Comparison of ENCODE assay signal across 9 mouse cellular contexts in the genomic region with DNA sequence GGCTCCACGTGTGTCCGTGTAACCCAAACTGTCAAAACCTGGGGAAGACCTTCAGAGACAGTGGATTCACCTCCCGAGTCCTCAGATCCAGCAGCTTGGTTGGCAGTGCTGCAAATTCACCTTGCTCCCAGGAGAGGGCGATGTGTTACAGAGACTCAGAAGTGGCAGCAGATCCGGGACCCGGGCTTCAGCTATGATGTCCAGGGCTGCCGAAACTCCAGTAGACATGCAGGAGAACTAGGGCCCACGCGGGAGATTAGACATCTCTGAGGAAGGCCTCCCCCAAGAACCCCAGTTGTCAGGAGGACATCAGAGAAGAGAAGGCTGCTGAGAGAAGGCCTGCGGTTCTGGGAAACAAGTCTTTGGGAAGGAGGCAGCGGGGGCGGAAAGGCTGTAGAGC. TPM values are rescaled to one million over a fixed set of nuclear protein-coding genes. Genes with fewer than 3 reads are reported as not detected.
DNase-seq lines count a peak whose midpoint lies in the region; ATAC-seq and TF ChIP-seq lines count a peak whose summit lies in the region.
"Had no signal": no experiment of that assay in that cellular context is flagged by ENCODE, and none has a peak within 500 bp of the region (broad histone marks: within the 10 kb centered on the region; RNA-seq: fewer than 3 reads in every experiment).

No protein-coding gene starts in this region.

- TF ChIP-seq POLR2A in bone marrow macrophage, adult 2 months (IDR thresholded peaks at IDR 0.05; ENCODE audit: borderline replicate concordance, low read depth, low read length): no peak

- peak; percentile 62 for TF ChIP-seq CTCF in bone marrow macrophage, adult 2 months (IDR thresholded peaks at IDR 0.05; ENCODE audit: low read depth, low read length)
- TF ChIP-seq CTCF in heart, postnatal 0 days (IDR thresholded peaks at IDR 0.05; ENCODE audit: low read depth): peak; percentile 67

- H3K4me1 ChIP-seq in heart, embryonic 12.5 days (replicated peaks): peaks cover 3% of the 10 kb centered on the region
- H3K4me1 ChIP-seq in bone marrow macrophage, adult 2 months (ENCODE audit: control insufficient read depth, insufficient read depth, low read length): no peaks in the 10 kb centered on the region
- no peaks in the 10 kb centered on the region for H3K4me1 ChIP-seq in embryonic facial prominence, embryonic 13.5 days
- no peaks in the 10 kb centered on the region for H3K4me1 ChIP-seq in heart, postnatal 0 days (ENCODE audit: control insufficient read depth, insufficient read depth)
- H3K4me1 ChIP-seq: stomach, embryonic 15.5 days had no signal

- H3K9ac ChIP-seq in heart, embryonic 12.5 days: no peak overlapping the region
- H3K9ac ChIP-seq in embryonic facial prominence, embryonic 13.5 days: peak overlapping the region; percentile 27; the same call in 1 of the 2 replicates
- H3K9ac ChIP-seq in heart, postnatal 0 days (replicated peaks; ENCODE audit: low read depth, low read length): no peak overlapping the region
- H3K9ac ChIP-seq: stomach, embryonic 15.5 days had no signal

- peaks cover 94% of the 10 kb centered on the region for H3K27me3 ChIP-seq in heart, embryonic 12.5 days (replicated peaks)
- peaks cover 82% of the 10 kb centered on the region for H3K27me3 ChIP-seq in embryonic facial prominence, embryonic 13.5 days
- peaks cover 79% of the 10 kb centered on the region for H3K27me3 ChIP-seq in heart, postnatal 0 days (ENCODE audit: control insufficient read depth, insufficient read depth, low read length)

- no peak overlapping the region for H3K27ac ChIP-seq in heart, embryonic 12.5 days (ENCODE audit: poor library complexity, severe bottlenecking)
- H3K27ac ChIP-seq in bone marrow macrophage, adult 2 months (ENCODE audit: insufficient read depth, low read depth, low read length): no peak overlapping the region
- H3K27ac ChIP-seq in embryonic facial prominence, embryonic 13.5 days: no peak overlapping the region
- H3K27ac ChIP-seq in heart, postnatal 0 days (ENCODE audit: low read depth): no peak overlapping the region
- H3K27ac ChIP-seq: stomach, embryonic 15.5 days had no signal

- ATAC-seq in heart, embryonic 12.5 days (ENCODE audit: insufficient number of reproducible peaks, low FRiP score): no peak
- ATAC-seq in embryonic facial prominence, embryonic 13.5 days (ENCODE audit: insufficient number of reproducible peaks, insufficient read depth, low FRiP score, low TSS enrichment, low read depth): no peak
- ATAC-seq in heart, postnatal 0 days (ENCODE audit: insufficient read depth, low read depth): no peak

- no peaks in the 10 kb centered on the region for H3K9me3 ChIP-seq in heart, embryonic 12.5 days (replicated peaks)
- H3K9me3 ChIP-seq in embryonic facial prominence, embryonic 13.5 days: no peaks in the 10 kb centered on the region
- H3K9me3 ChIP-seq in heart, postnatal 0 days (replicated peaks; ENCODE audit: control insufficient read depth, low read length): no peaks in the 10 kb centered on the region
- H3K9me3 ChIP-seq: stomach, embryonic 15.5 days had no signal

- no peak overlapping the region for H3K4me2 ChIP-seq in heart, embryonic 12.5 days
- no peak overlapping the region for H3K4me2 ChIP-seq in embryonic facial prominence, embryonic 13.5 days
- no peak overlapping the region for H3K4me2 ChIP-seq in heart, postnatal 0 days (ENCODE audit: low read depth, low read length)
- H3K4me2 ChIP-seq: stomach, embryonic 15.5 days had no signal

- H3K36me3 ChIP-seq in heart, embryonic 12.5 days: no peaks in the 10 kb centered on the region
- H3K36me3 ChIP-seq in embryonic facial prominence, embryonic 13.5 days: no peaks in the 10 kb centered on the region
- H3K36me3 ChIP-seq in heart, postnatal 0 days (replicated peaks; ENCODE audit: control insufficient read depth, insufficient read depth, low read length): no peaks in the 10 kb centered on the region
- H3K36me3 ChIP-seq: stomach, embryonic 15.5 days had no signal

- peak; percentile 72 to 76 for DNase-seq in heart, adult 18-20 months
- DNase-seq in heart, postnatal 0 days (ENCODE audit: low spot score): peak; percentile 60
- peak; percentile 76 to 82 for DNase-seq in layer of hippocampus, adult 8-10 months (ENCODE audit: low spot score in 2 of 2)
- DNase-seq in lung, postnatal 14 days: peak; percentile 63
- DNase-seq in right cerebral cortex, postnatal 25 days: peak; percentile 74

- 17% methylated on average over 12 of the region's 12 CpGs for WGBS in heart, embryonic 12.5 days
- WGBS in embryonic facial prominence, embryonic 13.5 days: 22% methylated on average over 12 of the region's 12 CpGs
- 18% methylated on average over 12 of the region's 12 CpGs for WGBS in heart, postnatal 0 days

- no peak for TF ChIP-seq EP300 in heart, postnatal 0 days (IDR thresholded peaks at IDR 0.05; ENCODE audit: low read depth)

- H3K4me3 ChIP-seq in heart, embryonic 12.5 days: no peak overlapping the region
- H3K4me3 ChIP-seq in bone marrow macrophage, adult 2 months (ENCODE audit: insufficient read depth, low read length): no peak overlapping the region
- no peak overlapping the region for H3K4me3 ChIP-seq in embryonic facial prominence, embryonic 13.5 days
- H3K4me3 ChIP-seq in heart, postnatal 0 days (ENCODE audit: low read depth, low read length): no peak overlapping the region
- H3K4me3 ChIP-seq: stomach, embryonic 15.5 days had no signal

RNA-seq across cellular contexts. Expression of a gene that starts 50.7 kb away (rescaled TPM):
- under 1 TPM in 1 of 2 experiments, not detected in 1; 0.22 TPM for total RNA-seq in heart, adult 18-20 months (2021)
- polyA plus RNA-seq in heart, embryonic 12.5 days (2016; fragmentation: Nextera tagmentation; extraction: Ambion mirVana): not detected in 2 replicates
- polyA plus RNA-seq in bone marrow macrophage, adult 2 months (2012; ENCODE audit: insufficient read depth, insufficient read length, missing spikeins): not detected in 2 replicates
- not detected in 2 replicates for polyA plus RNA-seq in embryonic facial prominence, embryonic 13.5 days (2015; fragmentation: Nextera tagmentation; extraction: Ambion mirVana)
- not detected in 2 replicates for total RNA-seq in heart, postnatal 0 days (2014; rRNA removed; ENCODE audit: low replicate concordance)
- polyA plus RNA-seq in heart, postnatal 0 days (2015; fragmentation: Nextera tagmentation; extraction: Ambion mirVana): not detected in 2 replicates
- 1 to 10 TPM in 2 of 4 experiments, under 1 TPM in 2; 0.50 to 1.3 (median 0.96) TPM for total RNA-seq in layer of hippocampus, adult 8-10 months (2022)
- polyA plus RNA-seq: stomach, embryonic 15.5 days had no signal
